Mouse (Mus musculus): ENCODE data around the gene Panx2. TPM values are rescaled to one million over a fixed set of nuclear protein-coding genes. Genes with fewer than 3 reads are reported as not detected.
A peak's percentile ranks its signal among the peaks of the same experiment; 100 is the strongest.

Gene Panx2
- polyA plus RNA-seq (2011; ENCODE audit: insufficient read depth, insufficient read length, low read depth, missing spikeins), result 1.4 and 2.8 TPM in 2 replicates

DNA sequence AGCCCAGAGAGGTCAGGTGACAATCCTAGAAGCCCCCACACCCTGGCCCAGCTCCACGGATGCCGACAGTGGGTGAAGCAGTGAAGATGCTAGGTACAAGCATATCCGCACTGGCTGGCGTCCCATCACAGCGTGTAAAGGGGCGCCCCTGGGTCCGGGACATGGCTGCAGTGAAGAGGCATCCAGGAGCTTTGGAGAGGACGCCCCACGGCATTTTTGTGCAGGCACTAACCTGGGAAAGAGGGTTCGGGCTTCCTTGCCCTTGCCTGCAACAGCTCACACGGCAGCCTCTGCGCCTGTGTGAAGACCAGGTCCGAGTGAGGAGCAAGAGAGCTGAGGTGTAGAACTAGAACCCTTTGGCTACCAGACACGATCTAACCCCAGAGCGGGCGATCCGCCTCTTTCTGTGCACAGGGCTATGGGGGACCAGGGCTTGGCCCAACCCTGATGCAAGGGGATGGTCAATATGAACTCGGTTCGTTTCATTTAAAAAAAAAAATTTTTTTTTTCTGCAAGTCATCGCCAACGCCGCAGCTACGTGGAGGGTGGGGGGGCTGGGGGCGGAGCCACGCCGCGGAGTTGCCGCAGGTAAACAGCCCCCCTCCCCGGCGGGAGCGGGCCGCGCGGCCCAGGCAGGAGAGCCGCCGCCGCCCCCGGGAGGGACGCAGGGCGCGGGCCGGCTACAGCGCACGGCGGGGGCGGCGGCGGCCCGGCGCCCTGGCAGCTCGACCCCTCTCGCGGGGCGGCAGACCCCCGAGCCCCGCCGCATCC, at the start of gene Panx2:
TSS of gene Panx2 (plus strand) at position 574 of the 771 bp plus-strand sequence.
- Histone ChIP-seq H3K27ac (ENCODE audit: insufficient read depth, low read length) (no peak within 1 kb of the TSS), H3K4me1 (ENCODE audit: control insufficient read depth, insufficient read depth, low read length) (peaks cover 2% of the 10 kb centered on the region), H3K27me3 (ENCODE audit: control insufficient read depth, insufficient read depth, low read length, poor library complexity, severe bottlenecking) (peaks cover 2% of the 10 kb centered on the region; the same call in 1 of the 2 replicates), H3K36me3 (ENCODE audit: control insufficient read depth, insufficient read depth, low read length, poor library complexity, severe bottlenecking) (no peaks in the 10 kb centered on the region), H3K9ac (ENCODE audit: low read depth, poor library complexity, severe bottlenecking) (peak within 1 kb of the TSS; percentile 62), H3K9me3 (replicated peaks; ENCODE audit: control insufficient read depth, insufficient read depth, low read length, poor library complexity, severe bottlenecking) (no peaks in the 10 kb centered on the region), H3K4me3 (ENCODE audit: low read depth, low read length) (peak within 1 kb of the TSS; percentile 67)
- no peak for TF ChIP-seq EP300 (IDR thresholded peaks at IDR 0.05; ENCODE audit: insufficient read depth, low read depth, low read length)
- TF ChIP-seq CTCF (IDR thresholded peaks at IDR 0.05; ENCODE audit: low read depth, low read length), result no peak
- TF ChIP-seq POLR2A (IDR thresholded peaks at IDR 0.05; ENCODE audit: insufficient read depth, low read length), result no peak

DNA sequence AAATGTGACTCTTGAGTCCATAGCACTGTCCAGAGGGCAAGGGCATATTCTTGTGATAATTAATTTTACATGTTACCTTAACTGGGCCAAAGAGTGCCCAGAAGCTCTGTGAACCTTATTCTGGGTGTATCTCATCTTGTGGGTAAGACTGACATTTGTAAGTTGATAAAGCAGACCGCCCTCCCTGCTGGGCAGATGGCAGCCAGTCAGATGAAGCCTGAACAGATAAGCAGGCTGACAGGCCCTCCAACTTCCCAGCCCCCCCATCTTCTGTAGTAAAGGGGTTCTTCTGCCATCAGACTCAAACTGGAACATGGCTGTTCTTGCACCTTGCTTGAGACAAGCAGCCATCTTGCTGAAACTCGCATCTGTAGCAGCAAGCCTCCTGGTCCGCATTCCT, 42.8 kb upstream of the Panx2 start:
- TF ChIP-seq CTCF (IDR thresholded peaks at IDR 0.05; ENCODE audit: low read depth, low read length) (no peak), POLR2A (IDR thresholded peaks at IDR 0.05; ENCODE audit: insufficient read depth, low read length) (no peak), EP300 (IDR thresholded peaks at IDR 0.05; ENCODE audit: insufficient read depth, low read depth, low read length) (no peak)
- Histone ChIP-seq H3K9me3 (replicated peaks; ENCODE audit: control insufficient read depth, insufficient read depth, low read length, poor library complexity, severe bottlenecking) (no peaks in the 10 kb centered on the region), H3K4me1 (ENCODE audit: control insufficient read depth, insufficient read depth, low read length) (no peaks in the 10 kb centered on the region), H3K36me3 (ENCODE audit: control insufficient read depth, insufficient read depth, low read length, poor library complexity, severe bottlenecking) (no peaks in the 10 kb centered on the region), H3K9ac (ENCODE audit: low read depth, poor library complexity, severe bottlenecking) (no peak overlapping the region), H3K27ac (ENCODE audit: insufficient read depth, low read length) (no peak overlapping the region), H3K4me3 (ENCODE audit: low read depth, low read length) (no peak overlapping the region), H3K27me3 (ENCODE audit: control insufficient read depth, insufficient read depth, low read length, poor library complexity, severe bottlenecking) (no peaks in the 10 kb centered on the region)

DNA sequence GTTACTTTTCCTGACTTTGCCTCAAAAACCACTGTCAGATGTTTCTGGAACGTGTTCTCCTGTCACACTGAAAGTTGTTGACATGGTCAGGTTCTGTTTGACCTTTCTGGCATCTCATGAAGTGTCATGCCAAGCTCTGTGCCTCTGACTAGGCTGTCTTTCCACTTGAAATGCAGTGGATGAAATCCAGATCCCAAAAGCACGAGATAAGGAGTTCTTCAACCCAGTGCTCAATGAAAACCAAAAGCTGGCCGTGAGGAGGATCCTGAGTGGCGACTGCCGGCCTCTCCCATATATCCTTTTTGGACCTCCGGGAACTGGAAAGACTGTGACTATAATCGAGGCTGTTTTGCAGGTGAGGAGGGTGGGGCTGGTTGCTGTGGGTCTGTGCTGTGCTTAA, 39.4 kb upstream of the Panx2 start:
- H3K9ac ChIP-seq (ENCODE audit: low read depth, poor library complexity, severe bottlenecking), result no peak overlapping the region
- TF ChIP-seq EP300 (IDR thresholded peaks at IDR 0.05; ENCODE audit: insufficient read depth, low read depth, low read length), result no peak
- no peak for TF ChIP-seq CTCF (IDR thresholded peaks at IDR 0.05; ENCODE audit: low read depth, low read length)
- no peak for TF ChIP-seq POLR2A (IDR thresholded peaks at IDR 0.05; ENCODE audit: insufficient read depth, low read length)
- no peaks in the 10 kb centered on the region for H3K4me1 ChIP-seq (ENCODE audit: control insufficient read depth, insufficient read depth, low read length)
- no peaks in the 10 kb centered on the region for H3K27me3 ChIP-seq (ENCODE audit: control insufficient read depth, insufficient read depth, low read length, poor library complexity, severe bottlenecking)
- no peaks in the 10 kb centered on the region for H3K9me3 ChIP-seq (replicated peaks; ENCODE audit: control insufficient read depth, insufficient read depth, low read length, poor library complexity, severe bottlenecking)
- H3K36me3 ChIP-seq (ENCODE audit: control insufficient read depth, insufficient read depth, low read length, poor library complexity, severe bottlenecking), result no peaks in the 10 kb centered on the region
- H3K4me3 ChIP-seq (ENCODE audit: low read depth, low read length), result no peak overlapping the region
- H3K27ac ChIP-seq (ENCODE audit: insufficient read depth, low read length), result no peak overlapping the region

DNA sequence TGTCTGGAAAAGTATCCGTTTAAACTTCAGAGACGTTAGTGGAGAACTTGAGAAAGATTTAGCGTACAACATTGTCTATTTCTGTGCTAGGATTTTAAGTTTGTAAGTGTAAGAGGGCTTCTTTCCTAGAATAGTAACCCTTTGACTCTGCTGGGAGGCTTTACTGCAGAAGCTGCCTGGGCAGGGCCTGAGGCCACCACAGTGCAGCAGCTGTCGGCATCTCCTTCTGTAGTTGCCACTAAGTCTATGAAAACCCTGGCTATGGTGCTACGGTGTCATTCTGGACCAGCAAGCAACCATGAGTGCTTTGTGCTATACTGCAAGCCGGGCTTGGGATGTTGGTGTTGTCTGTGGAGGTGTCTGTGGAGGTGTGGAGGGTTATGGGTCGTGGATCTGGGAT, 39.0 kb upstream of the Panx2 start:
- no peak for TF ChIP-seq POLR2A (IDR thresholded peaks at IDR 0.05; ENCODE audit: insufficient read depth, low read length)
- TF ChIP-seq EP300 (IDR thresholded peaks at IDR 0.05; ENCODE audit: insufficient read depth, low read depth, low read length), result no peak
- TF ChIP-seq CTCF (IDR thresholded peaks at IDR 0.05; ENCODE audit: low read depth, low read length), result no peak
- Histone ChIP-seq H3K9me3 (replicated peaks; ENCODE audit: control insufficient read depth, insufficient read depth, low read length, poor library complexity, severe bottlenecking) (no peaks in the 10 kb centered on the region), H3K27ac (ENCODE audit: insufficient read depth, low read length) (no peak overlapping the region), H3K36me3 (ENCODE audit: control insufficient read depth, insufficient read depth, low read length, poor library complexity, severe bottlenecking) (no peaks in the 10 kb centered on the region), H3K4me1 (ENCODE audit: control insufficient read depth, insufficient read depth, low read length) (no peaks in the 10 kb centered on the region), H3K9ac (ENCODE audit: low read depth, poor library complexity, severe bottlenecking) (no peak overlapping the region), H3K27me3 (ENCODE audit: control insufficient read depth, insufficient read depth, low read length, poor library complexity, severe bottlenecking) (no peaks in the 10 kb centered on the region), H3K4me3 (ENCODE audit: low read depth, low read length) (no peak overlapping the region)

DNA sequence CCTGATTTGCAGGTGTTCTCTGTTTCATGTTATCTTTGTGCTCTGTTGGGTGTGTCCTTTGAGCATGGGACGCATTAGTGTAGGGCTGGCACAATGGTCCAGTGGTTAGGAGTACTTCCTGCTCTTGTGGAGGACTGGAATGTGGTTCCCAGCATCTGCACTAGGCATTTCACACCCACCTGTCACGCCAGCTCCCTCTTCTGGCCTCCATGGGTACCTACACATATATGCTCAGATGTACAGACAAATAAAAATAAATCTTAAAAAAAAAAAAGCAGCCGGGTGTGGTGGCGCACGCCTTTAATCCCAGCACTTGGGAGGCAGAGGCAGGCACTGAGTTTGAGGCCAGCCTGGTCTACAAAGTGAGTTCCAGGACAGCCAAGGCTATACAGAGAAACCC, 15.2 kb upstream of the Panx2 start:
- H3K4me3 ChIP-seq (ENCODE audit: low read depth, low read length), result no peak overlapping the region
- H3K27ac ChIP-seq (ENCODE audit: insufficient read depth, low read length), result no peak overlapping the region
- no peaks in the 10 kb centered on the region for H3K36me3 ChIP-seq (ENCODE audit: control insufficient read depth, insufficient read depth, low read length, poor library complexity, severe bottlenecking)
- H3K4me1 ChIP-seq (ENCODE audit: control insufficient read depth, insufficient read depth, low read length), result no peaks in the 10 kb centered on the region
- no peaks in the 10 kb centered on the region for H3K9me3 ChIP-seq (replicated peaks; ENCODE audit: control insufficient read depth, insufficient read depth, low read length, poor library complexity, severe bottlenecking)
- no peaks in the 10 kb centered on the region for H3K27me3 ChIP-seq (ENCODE audit: control insufficient read depth, insufficient read depth, low read length, poor library complexity, severe bottlenecking)
- H3K9ac ChIP-seq (ENCODE audit: low read depth, poor library complexity, severe bottlenecking), result no peak overlapping the region
- no peak for TF ChIP-seq POLR2A (IDR thresholded peaks at IDR 0.05; ENCODE audit: insufficient read depth, low read length)
- TF ChIP-seq EP300 (IDR thresholded peaks at IDR 0.05; ENCODE audit: insufficient read depth, low read depth, low read length), result no peak
- TF ChIP-seq CTCF (IDR thresholded peaks at IDR 0.05; ENCODE audit: low read depth, low read length), result peak; percentile 37

DNA sequence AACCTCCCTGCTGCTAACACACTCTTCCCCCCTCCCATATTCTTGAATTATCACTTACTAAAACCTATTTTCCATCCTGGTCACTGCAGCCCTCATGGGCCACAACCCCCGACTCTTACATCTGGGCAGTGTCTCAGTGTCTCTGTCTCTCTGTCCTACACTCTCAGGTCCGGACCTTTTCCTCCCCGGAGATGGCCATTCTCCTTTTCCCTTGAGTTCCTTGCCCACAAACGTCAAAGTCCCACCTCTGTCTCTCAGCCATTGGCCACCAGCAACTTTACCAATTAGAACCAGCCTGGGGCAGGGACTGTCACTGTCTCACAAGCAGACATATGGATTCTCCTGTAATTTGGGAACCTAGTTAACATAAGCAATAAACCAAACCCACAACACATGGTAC, 13.2 kb upstream of the Panx2 start:
- Histone ChIP-seq H3K4me3 (ENCODE audit: low read depth, low read length) (no peak overlapping the region), H3K27me3 (ENCODE audit: control insufficient read depth, insufficient read depth, low read length, poor library complexity, severe bottlenecking) (no peaks in the 10 kb centered on the region), H3K9me3 (replicated peaks; ENCODE audit: control insufficient read depth, insufficient read depth, low read length, poor library complexity, severe bottlenecking) (no peaks in the 10 kb centered on the region; the same call in 1 of the 2 replicates), H3K9ac (ENCODE audit: low read depth, poor library complexity, severe bottlenecking) (no peak overlapping the region), H3K36me3 (ENCODE audit: control insufficient read depth, insufficient read depth, low read length, poor library complexity, severe bottlenecking) (no peaks in the 10 kb centered on the region), H3K4me1 (ENCODE audit: control insufficient read depth, insufficient read depth, low read length) (no peaks in the 10 kb centered on the region), H3K27ac (ENCODE audit: insufficient read depth, low read length) (no peak overlapping the region)
- no peak for TF ChIP-seq POLR2A (IDR thresholded peaks at IDR 0.05; ENCODE audit: insufficient read depth, low read length)
- no peak for TF ChIP-seq CTCF (IDR thresholded peaks at IDR 0.05; ENCODE audit: low read depth, low read length)
- TF ChIP-seq EP300 (IDR thresholded peaks at IDR 0.05; ENCODE audit: insufficient read depth, low read depth, low read length), result no peak

All from ES-Bruce4 (cell line).